Mouse (Mus musculus) erythroblast, embryonic 14.5 days (primary cell): ENCODE data around the gene Olfr1336.

ENCODE experiments used
- GATA1 ChIP-seq: IDR thresholded peaks from 2 replicates; pipeline ENCODE4 v1.6.1; 2012; ENCODE audit warnings: low read length, inconsistent platforms, mixed read lengths
- TAL1 ChIP-seq: IDR thresholded peaks from 3 replicates; pipeline ENCODE4 v1.6.1; 2012; ENCODE audit warnings: low read length, inconsistent platforms, mixed read lengths

GRCm38 (mm10) chr7:6441173-6441572, 14.8 kb upstream of the Olfr1336 start:
- TF ChIP-seq TAL1 (no peak), GATA1 (no peak)
